Mouse (Mus musculus): ENCODE data around the gene Wfdc12.

GRCm38 (mm10) chr2:164152341-164152740 is 38.1 kb downstream of the Wfdc12 start:
- TF ChIP-seq POLR2A (IDR thresholded peaks at IDR 0.05; ENCODE audit: extremely low read depth, insufficient read depth, low read length) (no peak), CTCF (IDR thresholded peaks at IDR 0.05; ENCODE audit: low read depth, low read length) (no peak)
